Mouse (Mus musculus) embryo, embryonic 9.5 days (tissue): Measurements from ENCODE around the gene Kcnh8.

Experiments used
- DNase-seq: peaks from one replicate; pipeline ENCODE4 v3.0.0-alpha.2; 2017; ENCODE audit errors: extremely low spot score

Kcnh8 gene

GRCm38 (mm10) chr17:52602093-52602780 is at the start of gene Kcnh8:
Kcnh8 (plus strand) TSS chr17:52602709.
- DNase-seq = peak; percentile 32

- peak; percentile 39 for DNase-seq
Observed at GRCm38 (mm10) chr17:52559961-52560720, 42.4 kb upstream of the Kcnh8 start.

GRCm38 (mm10) chr17:52565467-52566155 is 36.9 kb upstream of the Kcnh8 start:
- no peak for DNase-seq

- no peak for DNase-seq
Observed at GRCm38 (mm10) chr17:52569584-52570270, 32.8 kb upstream of the Kcnh8 start.

- DNase-seq = no peak
Observed at GRCm38 (mm10) chr17:52572229-52572628, 30.3 kb upstream of the Kcnh8 start.

- DNase-seq = no peak
Observed at GRCm38 (mm10) chr17:52591503-52592194, 10.9 kb upstream of the Kcnh8 start.

- no peak for DNase-seq
Observed at GRCm38 (mm10) chr17:52599141-52599540, 3.4 kb upstream of the Kcnh8 start.

GRCm38 (mm10) chr17:52600882-52601371 is 1.6 kb upstream of the Kcnh8 start:
- DNase-seq = peak; percentile 79

- peak; percentile 2 for DNase-seq
Observed at GRCm38 (mm10) chr17:52602781-52603170, 267 bp downstream of the Kcnh8 start.

- DNase-seq = peak; percentile 36
Observed at GRCm38 (mm10) chr17:52603411-52603810, 902 bp downstream of the Kcnh8 start.

- DNase-seq = no peak
Observed at GRCm38 (mm10) chr17:52611382-52611781, 8.9 kb downstream of the Kcnh8 start.

GRCm38 (mm10) chr17:52649186-52649585 is 46.7 kb downstream of the Kcnh8 start:
- no peak for DNase-seq

- DNase-seq = no peak
Observed at GRCm38 (mm10) chr17:52691988-52692387, 89.5 kb downstream of the Kcnh8 start.

- no peak for DNase-seq
Observed at GRCm38 (mm10) chr17:52701944-52702343, 99.4 kb downstream of the Kcnh8 start.

GRCm38 (mm10) chr17:52712319-52712718 is 109.8 kb downstream of the Kcnh8 start:
- no peak for DNase-seq

- no peak for DNase-seq
Observed at GRCm38 (mm10) chr17:52722214-52722613, 119.7 kb downstream of the Kcnh8 start.

GRCm38 (mm10) chr17:52728806-52729205 is 126.3 kb downstream of the Kcnh8 start:
- no peak for DNase-seq

- no peak for DNase-seq
Observed at GRCm38 (mm10) chr17:52738436-52738835, 135.9 kb downstream of the Kcnh8 start.

- no peak for DNase-seq
Observed at GRCm38 (mm10) chr17:52788151-52788550, 185.6 kb downstream of the Kcnh8 start.

GRCm38 (mm10) chr17:52804463-52804862 is 202.0 kb downstream of the Kcnh8 start:
- no peak for DNase-seq

GRCm38 (mm10) chr17:52810773-52811172 is 208.3 kb downstream of the Kcnh8 start:
- no peak for DNase-seq
